Comparison of ENCODE assay signal across 23 mouse cellular contexts in the genomic region with DNA sequence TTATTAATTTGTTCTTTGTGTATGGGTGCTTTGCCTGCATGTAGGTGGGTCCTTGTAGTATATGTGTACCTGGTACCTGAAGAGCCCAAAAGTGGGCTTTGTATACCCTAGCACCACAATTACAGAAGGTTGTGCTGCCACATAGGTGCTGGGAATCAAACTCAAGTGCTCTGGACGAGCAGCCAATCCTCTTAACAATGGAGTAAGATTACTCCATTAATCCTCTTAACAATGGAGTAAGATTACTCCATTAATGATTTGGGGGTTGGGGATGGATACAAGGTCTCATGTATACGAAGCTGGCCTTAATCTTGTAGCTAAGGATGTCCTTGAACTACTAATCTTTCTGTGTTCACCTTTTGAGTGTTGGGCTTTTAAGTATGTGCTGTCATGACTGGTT. TPM values are rescaled to one million over a fixed set of nuclear protein-coding genes. Genes with fewer than 3 reads are reported as not detected.
DNase-seq lines count a peak whose midpoint lies in the region; ATAC-seq and TF ChIP-seq lines count a peak whose summit lies in the region.
"Had no signal": no experiment of that assay in that cellular context is flagged by ENCODE, and none has a peak within 500 bp of the region (broad histone marks: within the 10 kb centered on the region; RNA-seq: fewer than 3 reads in every experiment).

No protein-coding gene starts in this region.

- TF ChIP-seq CTCF in thymus, adult 2 months (IDR thresholded peaks at IDR 0.05; ENCODE audit: borderline replicate concordance, control insufficient read depth, extremely low read depth, insufficient read depth, low read length, poor library complexity): no peak

- H3K4me3 ChIP-seq in thymus, adult 2 months (ENCODE audit: control insufficient read depth, insufficient read depth, low read length): no peak overlapping the region
- H3K4me3 ChIP-seq: embryonic facial prominence, embryonic 13.5 days; embryonic facial prominence, embryonic 15.5 days; forebrain, embryonic 13.5 days; forebrain, embryonic 15.5 days had no signal

- H3K36me3 ChIP-seq in thymus, adult 2 months (ENCODE audit: control insufficient read depth, insufficient read depth, low read length): 0 out of 2 replicates have a peak, but pooled peaks cover 2% of the 10 kb centered on the region
- H3K36me3 ChIP-seq: embryonic facial prominence, embryonic 15.5 days; forebrain, embryonic 15.5 days had no signal

- peak; percentile 36 for DNase-seq in ES-CJ7 (ENCODE audit: low read depth, low spot score)
- DNase-seq in WW6 (ENCODE audit: low read depth, low spot score): peak; percentile 24
- DNase-seq in retina, postnatal 7 days (ENCODE audit: low read depth, low spot score): peak; percentile 37
- DNase-seq in thymus, adult 2 months: no peak
- no peak for DNase-seq in spleen, postnatal 14 days (ENCODE audit: low spot score in 2 of 2)
- DNase-seq in thymus, postnatal 0 days (ENCODE audit: low spot score): no peak
- DNase-seq: adrenal gland, adult 2 months; adrenal gland, postnatal 10 days; adrenal gland, postnatal 25 days; cerebellum, adult 11 months; cerebellum, adult 18-20 months; cerebellum, adult 8-10 months; cerebellum, adult 9-11 months; cerebellum, postnatal 14 days; cerebellum, postnatal 36 days; embryo, embryonic 11 days; forebrain, postnatal 0 days had no signal

- no peaks in the 10 kb centered on the region for H3K4me1 ChIP-seq in thymus, adult 2 months (replicated peaks; ENCODE audit: control insufficient read depth, insufficient read depth, low read length)
- H3K4me1 ChIP-seq: embryonic facial prominence, embryonic 15.5 days; forebrain, embryonic 13.5 days; forebrain, embryonic 15.5 days had no signal

- 95% methylated on average over 2 of the region's 2 CpGs for WGBS in thymus, adult 2 months

- ATAC-seq in erythroblast, adult 5-6 weeks (replicated peaks; ENCODE audit: low FRiP score, poor library complexity, severe bottlenecking): 0 out of 2 replicates have a peak, but pooled peaks have one; percentile 30
- ATAC-seq: forebrain, embryonic 13.5 days; forebrain, embryonic 15.5 days; forebrain, postnatal 0 days; Patski had no signal

- no peak for TF ChIP-seq POLR2A in thymus, adult 2 months (IDR thresholded peaks at IDR 0.05; ENCODE audit: control insufficient read depth, extremely low read depth, insufficient read depth, low read length, poor library complexity)

- no peak overlapping the region for H3K27ac ChIP-seq in thymus, adult 2 months (ENCODE audit: control insufficient read depth, insufficient read depth, low read length)
- H3K27ac ChIP-seq: embryonic facial prominence, embryonic 13.5 days; embryonic facial prominence, embryonic 15.5 days; forebrain, embryonic 13.5 days; forebrain, embryonic 15.5 days had no signal

- no peaks in the 10 kb centered on the region for H3K27me3 ChIP-seq in thymus, adult 2 months (ENCODE audit: control insufficient read depth, insufficient read depth, low read length)
- H3K27me3 ChIP-seq: embryonic facial prominence, embryonic 13.5 days; embryonic facial prominence, embryonic 15.5 days; forebrain, embryonic 13.5 days; forebrain, embryonic 15.5 days; Patski had no signal

RNA-seq across cellular contexts. Expression of a gene that starts 14.5 kb away (rescaled TPM):
- total RNA-seq in erythroblast, adult 5-6 weeks (2015; ENCODE audit: low replicate concordance): 28.0 and 45.5 TPM in 2 replicates
- total RNA-seq in erythroblast, adult 5-6 weeks (2017; ENCODE audit: low replicate concordance): 37.1 and 51.4 TPM in 2 replicates
- polyA plus RNA-seq in thymus, adult 2 months (2012; rRNA removed): 41.1 and 41.2 TPM in 2 replicates
- 11.4 and 12.5 TPM in 2 replicates for polyA plus RNA-seq in thymus, postnatal 0 days (2015; fragmentation: Nextera tagmentation; extraction: Ambion mirVana)

Comparison
In these comparisons a context has a peak if more than half of its experiments do, and no peak if none do; other contexts are left out.
1. DNase-seq: peak in ES-CJ7 (single experiment), WW6 (single experiment) and retina, postnatal 7 days (single experiment); none in thymus, adult 2 months (single experiment), spleen, postnatal 14 days (0 of 2) and thymus, postnatal 0 days (single experiment).